ENCODE assay signal across 9 mouse cellular contexts in the genomic region with DNA sequence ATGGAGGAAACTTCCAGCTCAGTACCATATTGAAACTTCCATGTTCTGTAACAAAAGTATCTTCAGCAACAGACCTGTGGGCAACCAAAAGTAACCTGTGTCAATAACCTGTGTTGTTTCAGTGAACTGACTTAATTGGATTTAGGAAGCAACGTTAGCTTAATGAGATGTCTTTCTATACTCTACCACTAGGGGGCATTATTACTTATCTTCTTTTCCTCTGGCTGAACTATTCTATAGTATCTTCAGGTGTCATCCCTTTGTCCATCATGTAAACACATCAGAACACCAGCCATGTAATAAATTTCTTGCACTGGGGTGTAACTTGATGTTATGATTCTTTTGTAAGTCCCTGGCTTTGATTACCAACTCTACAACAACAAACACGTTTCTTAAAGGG. TPM values are rescaled to one million over a fixed set of nuclear protein-coding genes. Genes with fewer than 3 reads are reported as not detected.
A peak's percentile ranks its signal among the peaks of the same experiment; 100 is the strongest.
DNase-seq lines count a peak whose midpoint lies in the region; ATAC-seq and TF ChIP-seq lines count a peak whose summit lies in the region.
"Had no signal": no experiment of that assay in that cellular context is flagged by ENCODE, and none has a peak within 500 bp of the region (broad histone marks: within the 10 kb centered on the region; RNA-seq: fewer than 3 reads in every experiment).

No protein-coding gene starts in this region.

- no peak overlapping the region for H3K27ac ChIP-seq in layer of hippocampus, adult 2 months

- peak; percentile 88 for TF ChIP-seq CTCF in layer of hippocampus, adult 2 months (conservative IDR thresholded peaks at IDR 0.05)

- ATAC-seq in megakaryocyte, adult 5-6 weeks (ENCODE audit: poor library complexity, severe bottlenecking): peak; percentile 74

- DNase-seq in layer of hippocampus, adult 2 months (ENCODE audit: low spot score in 2 of 2): peak in 1 of 2 experiments; percentile 12
- DNase-seq in layer of hippocampus, adult 8-10 months (ENCODE audit: low spot score in 2 of 2): no peak
- peak; percentile 65 for DNase-seq in ES-CJ7 (ENCODE audit: low read depth, low spot score)
- DNase-seq in c-Kit-positive CD71-positive TER-119-negative erythroid progenitor cells, embryonic 14.5 days (ENCODE audit: low read depth): peak; percentile 61
- DNase-seq in adrenal gland, adult 18-20 months (ENCODE audit: low spot score in 2 of 2): no peak
- DNase-seq in ovary, adult 18-20 months (ENCODE audit: low spot score): no peak
- no peak for DNase-seq in cerebellum, adult 18-20 months

- H3K4me3 ChIP-seq in layer of hippocampus, adult 2 months: no peak overlapping the region

RNA-seq across cellular contexts. Expression of gene Adgrg7, which starts 4.8 kb away (rescaled TPM):
- not detected for total RNA-seq in layer of hippocampus, adult 2 months (2021)
- total RNA-seq in layer of hippocampus, adult 8-10 months (2022): under 1 TPM in 1 of 4 experiments, not detected in 3; 0.16 TPM
- total RNA-seq in megakaryocyte, adult 5-6 weeks (2015): 0.66 and 2.0 TPM in 2 replicates
- total RNA-seq in megakaryocyte, adult 5-6 weeks (2017): 2.0 and 3.8 TPM in 2 replicates
- total RNA-seq in adrenal gland, adult 18-20 months (2021): under 1 TPM; 0.13 to 0.19 TPM
- total RNA-seq: left cerebral cortex, postnatal 25 days had no signal

Comparison
In these comparisons a context has a peak if more than half of its experiments do, and no peak if none do; other contexts are left out.
1. DNase-seq: peak in ES-CJ7 (single experiment) and c-Kit-positive CD71-positive TER-119-negative erythroid progenitor cells, embryonic 14.5 days (single experiment); none in layer of hippocampus, adult 8-10 months (0 of 2), adrenal gland, adult 18-20 months (0 of 2), ovary, adult 18-20 months (single experiment) and cerebellum, adult 18-20 months (0 of 2).